Mouse (Mus musculus): Measurements from ENCODE around the gene Map7. TPM values are rescaled to one million over a fixed set of nuclear protein-coding genes. Genes with fewer than 3 reads are reported as not detected.

The Map7 gene
- polyA plus RNA-seq, 1 experiment = 3.6 TPM

DNA sequence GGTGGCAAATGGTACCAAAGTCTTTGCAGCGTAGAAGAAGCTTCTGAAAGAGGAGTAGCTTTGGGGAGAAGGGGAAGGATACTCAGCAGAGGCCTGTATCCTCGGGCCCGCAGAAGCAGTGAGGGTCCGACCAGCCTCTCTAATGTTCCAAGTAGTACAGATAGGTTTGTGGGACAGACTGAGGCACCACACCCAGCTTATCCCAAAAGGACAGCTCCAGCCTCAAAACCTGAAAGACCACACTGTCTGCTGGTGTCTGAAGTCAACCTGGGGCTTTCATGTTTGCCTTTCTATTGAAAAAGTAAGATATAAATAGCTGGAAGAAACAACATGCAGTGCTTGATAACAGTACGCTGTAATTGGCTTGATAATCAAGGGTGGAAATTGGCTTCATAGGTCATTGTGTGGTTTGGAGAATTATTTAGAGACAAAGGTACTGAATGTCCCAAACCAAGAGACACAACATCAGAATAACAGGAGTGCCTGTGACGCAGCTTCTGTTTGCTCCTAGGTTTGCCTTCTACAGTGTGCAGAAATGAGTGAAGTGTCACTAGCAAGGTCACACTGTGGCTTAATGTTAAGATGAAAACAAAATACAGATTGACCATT is 42.0 kb downstream of the Map7 start:
- Histone ChIP-seq H3K27ac (replicated peaks; ENCODE audit: low read depth, low read length) (no peak overlapping the region), H3K4me3 (ENCODE audit: insufficient read depth, low read depth, low read length) (no peak overlapping the region), H3K4me1 (ENCODE audit: control insufficient read depth, insufficient read depth, insufficient read length, low read length) (peaks cover 5% of the 10 kb centered on the region; the same call in 1 of the 2 replicates)

DNA sequence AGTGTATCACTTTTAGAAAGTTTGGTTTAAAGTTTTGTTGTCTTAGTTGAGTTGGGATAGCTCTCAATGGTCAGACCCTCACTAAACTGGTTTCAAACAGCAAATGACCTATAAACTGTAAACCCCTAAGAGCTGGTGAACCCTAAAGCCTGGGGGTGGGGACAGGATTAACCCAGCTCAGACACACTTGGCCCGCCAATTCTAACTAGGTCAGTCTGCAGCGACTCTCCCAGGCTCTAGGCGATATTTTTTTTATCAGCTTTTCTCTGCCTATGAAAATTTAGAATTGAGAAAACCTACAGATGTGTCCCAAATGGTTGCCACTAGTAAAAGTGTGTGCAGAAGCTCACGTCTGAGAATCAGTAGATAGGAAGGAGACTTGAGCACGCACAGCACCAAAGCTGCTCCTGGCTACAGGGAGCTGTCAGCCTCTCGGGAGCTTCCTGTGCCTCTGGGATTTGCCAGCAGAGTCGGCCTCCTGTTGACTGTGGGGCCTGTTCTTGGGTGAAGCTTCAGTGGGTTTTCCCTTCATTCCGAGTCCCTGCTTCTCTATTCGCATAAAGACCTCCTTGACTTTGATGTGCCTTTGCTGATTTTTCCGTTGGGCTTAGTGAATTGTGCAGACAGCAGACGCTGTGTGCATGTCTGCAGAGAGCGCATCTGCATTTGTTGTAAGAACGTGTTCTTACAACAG is 46.7 kb downstream of the Map7 start:
- H3K4me3 ChIP-seq (ENCODE audit: insufficient read depth, low read depth, low read length) = no peak overlapping the region
- H3K27ac ChIP-seq (replicated peaks; ENCODE audit: low read depth, low read length) = no peak overlapping the region
- no peaks in the 10 kb centered on the region for H3K4me1 ChIP-seq (ENCODE audit: control insufficient read depth, insufficient read depth, insufficient read length, low read length)

DNA sequence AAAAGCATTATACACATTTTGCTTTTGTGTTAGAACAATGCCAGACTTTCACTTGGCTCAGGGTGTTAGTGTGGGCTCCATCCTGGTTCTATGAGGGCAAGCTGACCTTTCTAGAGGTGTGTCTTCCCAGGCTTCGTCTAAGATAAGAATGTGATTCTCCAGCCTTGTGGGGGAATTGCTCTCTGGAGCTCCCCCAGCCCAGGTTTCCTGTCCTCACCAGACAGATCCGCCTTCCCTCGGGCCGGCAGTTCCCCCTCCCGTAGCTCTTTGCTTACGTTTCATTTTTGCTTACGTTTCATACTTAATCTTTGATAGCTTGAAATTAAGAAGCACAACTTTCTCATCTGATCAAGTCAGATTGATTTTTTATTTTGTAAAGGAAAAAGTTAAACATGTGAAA is 48.8 kb downstream of the Map7 start:
- H3K4me3 ChIP-seq (ENCODE audit: insufficient read depth, low read depth, low read length) = no peak overlapping the region
- no peak overlapping the region for H3K27ac ChIP-seq (replicated peaks; ENCODE audit: low read depth, low read length)
- no peaks in the 10 kb centered on the region for H3K4me1 ChIP-seq (ENCODE audit: control insufficient read depth, insufficient read depth, insufficient read length, low read length)

DNA sequence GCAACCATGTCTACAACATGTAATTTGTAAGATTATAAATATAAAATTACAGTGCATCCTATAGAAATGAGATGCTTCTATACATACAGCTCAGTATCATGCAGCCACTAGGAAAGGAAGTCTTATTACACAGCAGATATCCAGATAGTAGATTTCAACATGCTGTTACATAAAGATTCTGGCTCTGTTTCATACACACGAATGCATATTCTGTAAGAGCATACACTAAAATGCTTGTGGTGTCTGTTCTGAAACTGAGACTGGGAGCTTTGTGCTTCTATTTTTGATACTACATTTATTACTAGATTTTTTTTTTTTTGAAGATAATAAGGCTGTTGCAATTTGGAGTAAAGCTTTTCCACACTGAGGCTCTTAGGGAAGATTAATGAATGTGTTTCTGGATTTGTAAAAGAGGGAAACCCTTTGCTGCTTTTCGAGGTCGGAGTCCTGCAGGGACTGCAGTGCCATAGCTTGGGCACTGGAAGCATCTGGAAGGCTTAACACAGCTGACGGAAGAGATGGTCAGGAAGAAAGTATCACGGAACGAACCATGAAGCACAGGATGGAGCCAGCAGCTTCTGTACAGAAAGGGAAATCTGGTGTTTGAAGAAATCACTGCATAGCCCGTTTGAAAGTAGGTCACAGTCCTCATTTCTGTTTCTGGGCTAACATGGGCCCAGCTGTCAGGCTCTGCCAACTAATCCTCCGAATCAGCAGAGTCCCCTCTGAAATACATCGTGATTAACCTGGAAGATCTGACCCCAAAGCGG is 50.9 kb downstream of the Map7 start:
- Histone ChIP-seq H3K4me3 (ENCODE audit: insufficient read depth, low read depth, low read length) (no peak overlapping the region), H3K4me1 (ENCODE audit: control insufficient read depth, insufficient read depth, insufficient read length, low read length) (no peaks in the 10 kb centered on the region), H3K27ac (replicated peaks; ENCODE audit: low read depth, low read length) (no peak overlapping the region)

- no peak overlapping the region for H3K27ac ChIP-seq (replicated peaks; ENCODE audit: low read depth, low read length)
- no peaks in the 10 kb centered on the region for H3K4me1 ChIP-seq (ENCODE audit: control insufficient read depth, insufficient read depth, insufficient read length, low read length)
- H3K4me3 ChIP-seq (ENCODE audit: insufficient read depth, low read depth, low read length) = no peak overlapping the region
These were observed 53.0 kb downstream of the Map7 start for GRCm38 (mm10) chr10:20201236-20201635.

GRCm38 (mm10) chr10:20202171-20202570 is 53.9 kb downstream of the Map7 start:
- no peaks in the 10 kb centered on the region for H3K4me1 ChIP-seq (ENCODE audit: control insufficient read depth, insufficient read depth, insufficient read length, low read length)
- no peak overlapping the region for H3K27ac ChIP-seq (replicated peaks; ENCODE audit: low read depth, low read length)
- no peak overlapping the region for H3K4me3 ChIP-seq (ENCODE audit: insufficient read depth, low read depth, low read length)

DNA sequence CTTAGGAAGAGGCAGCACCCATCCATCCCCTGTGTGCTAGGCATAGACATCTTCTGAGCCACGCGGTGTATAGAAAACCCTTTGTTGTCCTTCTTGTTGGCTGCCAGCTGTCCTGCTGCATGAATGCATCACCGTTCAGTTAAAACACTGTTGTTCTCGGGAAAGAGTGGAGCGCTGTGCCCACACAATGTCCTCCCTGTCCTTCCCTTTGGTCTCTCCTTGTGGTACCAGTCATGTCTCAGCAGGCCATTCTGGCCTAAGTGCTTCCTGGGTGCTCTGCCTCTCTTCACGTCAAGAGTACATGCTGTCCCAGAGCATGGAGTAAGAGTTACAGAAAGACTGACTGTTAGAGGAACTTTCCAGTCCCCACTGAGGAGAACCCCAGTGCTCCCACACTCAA is 54.5 kb downstream of the Map7 start:
- Histone ChIP-seq H3K4me1 (ENCODE audit: control insufficient read depth, insufficient read depth, insufficient read length, low read length) (no peaks in the 10 kb centered on the region), H3K4me3 (ENCODE audit: insufficient read depth, low read depth, low read length) (no peak overlapping the region), H3K27ac (replicated peaks; ENCODE audit: low read depth, low read length) (no peak overlapping the region)

DNA sequence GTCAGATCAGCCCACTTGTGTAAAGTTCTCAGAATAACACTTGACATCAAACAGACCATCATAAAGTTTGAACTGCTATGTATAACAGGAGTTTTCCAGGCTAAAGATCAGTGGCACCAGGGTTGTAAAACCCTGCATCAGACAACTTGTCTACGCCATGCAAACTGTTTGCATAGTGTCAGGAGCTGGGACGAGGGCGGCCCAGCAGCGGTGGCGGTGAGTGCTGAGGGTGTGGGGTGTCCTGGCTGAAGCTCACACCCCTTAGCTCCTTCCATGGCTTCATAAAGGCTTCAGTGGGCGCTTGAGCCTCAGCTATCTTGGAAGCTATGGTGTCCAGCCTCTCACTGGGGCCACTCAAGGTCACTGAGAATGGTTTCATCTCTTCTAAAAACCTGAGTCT is 55.2 kb downstream of the Map7 start:
- no peak overlapping the region for H3K27ac ChIP-seq (replicated peaks; ENCODE audit: low read depth, low read length)
- no peaks in the 10 kb centered on the region for H3K4me1 ChIP-seq (ENCODE audit: control insufficient read depth, insufficient read depth, insufficient read length, low read length)
- H3K4me3 ChIP-seq (ENCODE audit: insufficient read depth, low read depth, low read length) = no peak overlapping the region

DNA sequence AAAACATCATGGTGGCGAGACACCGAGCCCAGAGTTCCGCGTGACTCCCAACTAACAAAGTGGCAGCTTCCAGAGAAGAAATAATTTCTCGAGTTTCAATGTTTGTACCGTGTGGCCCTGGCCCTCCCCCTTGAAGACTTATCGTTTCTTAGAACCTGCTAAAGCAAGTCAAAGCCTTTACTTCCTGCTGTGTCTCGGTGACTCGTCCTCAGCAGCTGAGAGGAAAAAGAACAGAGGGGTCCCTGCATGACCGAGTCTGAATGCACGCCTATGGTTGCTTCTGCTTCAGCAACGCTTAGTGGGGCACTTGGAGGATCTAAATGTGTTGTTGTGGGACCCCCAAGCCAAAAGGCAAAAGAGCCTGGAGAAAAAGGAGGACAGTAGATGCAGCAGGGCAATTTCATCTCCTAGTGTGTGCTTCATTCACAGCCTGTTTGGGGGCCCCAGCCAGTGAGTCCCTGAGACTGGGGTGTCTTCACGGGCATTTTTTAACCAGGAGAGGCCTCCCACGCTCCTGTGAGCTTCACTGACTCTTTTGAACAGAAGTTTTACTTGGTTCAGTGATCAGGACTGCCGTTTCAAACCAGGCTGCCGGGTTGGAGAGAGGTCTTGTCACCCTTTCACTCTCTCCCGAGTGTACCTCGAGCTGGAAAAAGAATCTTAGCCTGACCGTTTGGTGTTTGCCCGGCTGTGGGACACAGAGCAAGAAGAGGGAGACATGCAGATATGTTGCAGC is 56.6 kb downstream of the Map7 start:
- Histone ChIP-seq H3K4me3 (ENCODE audit: insufficient read depth, low read depth, low read length) (no peak overlapping the region), H3K27ac (replicated peaks; ENCODE audit: low read depth, low read length) (no peak overlapping the region), H3K4me1 (ENCODE audit: control insufficient read depth, insufficient read depth, insufficient read length, low read length) (no peaks in the 10 kb centered on the region)

DNA sequence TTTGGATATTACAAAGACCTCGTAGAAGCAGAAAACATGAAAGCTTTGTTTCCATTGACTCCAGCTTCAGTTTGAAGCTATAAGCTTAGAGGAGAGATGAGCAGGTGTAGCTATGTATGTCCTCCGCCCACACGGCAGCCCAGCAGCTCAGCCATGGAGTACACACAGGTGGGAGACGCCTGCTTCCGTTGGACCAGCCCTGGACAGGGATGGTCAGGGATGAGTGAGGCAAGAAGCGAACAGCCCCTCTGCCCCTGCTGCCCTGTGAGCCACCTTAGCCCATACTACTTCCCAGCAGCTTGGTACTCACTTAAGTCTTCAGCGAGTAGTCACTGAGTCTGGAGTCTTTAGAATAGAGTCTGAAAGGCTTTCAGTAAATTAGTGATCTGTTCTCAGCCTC is 58.7 kb downstream of the Map7 start:
- Histone ChIP-seq H3K4me3 (ENCODE audit: insufficient read depth, low read depth, low read length) (no peak overlapping the region), H3K27ac (replicated peaks; ENCODE audit: low read depth, low read length) (no peak overlapping the region), H3K4me1 (ENCODE audit: control insufficient read depth, insufficient read depth, insufficient read length, low read length) (no peaks in the 10 kb centered on the region)

DNA sequence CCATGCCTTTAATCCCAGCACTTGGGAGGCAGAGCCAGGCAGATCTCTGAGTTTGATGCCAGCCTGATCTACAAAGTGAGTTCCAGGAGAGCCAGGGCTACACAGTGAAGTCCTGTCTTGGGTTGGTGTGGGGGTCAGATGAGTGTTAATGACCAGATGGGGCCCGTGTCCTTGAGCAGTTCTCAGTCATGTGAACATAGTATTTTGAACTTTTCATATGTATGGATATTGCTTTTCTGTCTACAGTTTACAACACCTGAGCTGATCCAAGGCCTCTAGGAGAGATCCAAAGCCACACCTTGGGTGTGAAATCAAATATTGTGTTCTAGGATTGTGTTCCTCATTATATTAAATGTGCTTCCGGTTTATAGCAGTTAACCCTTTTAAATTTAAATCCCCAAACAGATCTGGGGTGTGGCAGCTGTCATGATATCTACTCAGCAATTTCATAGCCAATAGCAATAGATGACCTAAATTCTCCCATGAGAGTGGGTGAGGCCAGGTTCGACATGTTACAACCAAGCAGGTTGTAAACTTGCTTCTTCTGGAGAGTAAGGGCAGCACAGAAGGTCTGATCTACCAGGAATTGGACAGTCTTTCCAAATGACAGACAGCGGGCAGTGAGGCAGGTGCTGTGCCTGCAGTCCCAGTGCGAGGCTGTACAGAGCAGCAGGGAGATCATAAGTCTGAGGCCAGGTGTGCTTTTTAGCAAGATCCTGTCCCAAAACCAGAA is 61.5 kb downstream of the Map7 start:
- no peak overlapping the region for H3K4me3 ChIP-seq (ENCODE audit: insufficient read depth, low read depth, low read length)
- no peak overlapping the region for H3K27ac ChIP-seq (replicated peaks; ENCODE audit: low read depth, low read length)
- H3K4me1 ChIP-seq (ENCODE audit: control insufficient read depth, insufficient read depth, insufficient read length, low read length) = no peaks in the 10 kb centered on the region

- no peak overlapping the region for H3K4me3 ChIP-seq (ENCODE audit: insufficient read depth, low read depth, low read length)
- H3K27ac ChIP-seq (replicated peaks; ENCODE audit: low read depth, low read length) = no peak overlapping the region
- H3K4me1 ChIP-seq (ENCODE audit: control insufficient read depth, insufficient read depth, insufficient read length, low read length) = no peaks in the 10 kb centered on the region
These were observed 66.1 kb downstream of the Map7 start for GRCm38 (mm10) chr10:20214418-20214817.

DNA sequence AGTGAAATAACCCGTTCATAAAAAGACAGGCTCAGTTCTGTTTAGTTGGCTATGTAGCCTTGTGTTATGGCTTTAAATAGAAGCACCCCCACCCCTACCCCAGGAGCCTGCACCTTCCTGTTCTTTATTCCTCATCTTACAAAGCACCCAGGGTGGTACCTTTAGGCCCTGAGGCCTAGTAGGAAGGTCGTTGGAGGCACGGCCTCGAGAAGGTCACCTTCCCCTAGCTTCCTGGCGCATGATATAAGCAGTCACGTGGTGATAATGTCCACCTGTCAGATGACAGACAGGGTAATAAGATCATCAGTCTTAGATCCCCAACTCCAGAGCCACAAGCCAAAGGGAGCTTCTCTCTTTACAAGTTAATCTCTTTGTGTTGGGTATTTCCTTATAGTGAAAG is 68.7 kb downstream of the Map7 start:
- H3K4me1 ChIP-seq (ENCODE audit: control insufficient read depth, insufficient read depth, insufficient read length, low read length) = no peaks in the 10 kb centered on the region
- H3K4me3 ChIP-seq (ENCODE audit: insufficient read depth, low read depth, low read length) = no peak overlapping the region
- H3K27ac ChIP-seq (replicated peaks; ENCODE audit: low read depth, low read length) = no peak overlapping the region

DNA sequence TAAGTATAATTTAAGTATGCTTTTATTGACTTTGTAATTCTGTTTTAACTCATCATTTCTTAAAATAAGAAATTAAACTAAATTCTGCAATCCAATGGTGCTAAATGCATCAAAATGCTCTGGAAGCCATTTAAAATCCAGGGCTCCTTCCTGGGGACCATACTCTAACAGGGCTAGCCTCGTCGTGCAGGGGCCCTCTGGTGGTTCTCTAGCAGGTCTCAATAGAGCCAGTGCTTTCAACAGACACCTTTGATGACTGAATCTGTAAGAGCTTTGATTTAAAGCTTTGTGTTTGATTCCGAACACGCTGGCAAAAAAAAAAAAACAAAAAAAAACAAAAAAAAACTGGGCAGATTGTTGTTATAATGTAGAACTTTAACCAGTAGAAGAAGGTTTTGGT is 70.6 kb downstream of the Map7 start:
- Histone ChIP-seq H3K4me1 (ENCODE audit: control insufficient read depth, insufficient read depth, insufficient read length, low read length) (no peaks in the 10 kb centered on the region), H3K27ac (replicated peaks; ENCODE audit: low read depth, low read length) (no peak overlapping the region), H3K4me3 (ENCODE audit: insufficient read depth, low read depth, low read length) (no peak overlapping the region)

DNA sequence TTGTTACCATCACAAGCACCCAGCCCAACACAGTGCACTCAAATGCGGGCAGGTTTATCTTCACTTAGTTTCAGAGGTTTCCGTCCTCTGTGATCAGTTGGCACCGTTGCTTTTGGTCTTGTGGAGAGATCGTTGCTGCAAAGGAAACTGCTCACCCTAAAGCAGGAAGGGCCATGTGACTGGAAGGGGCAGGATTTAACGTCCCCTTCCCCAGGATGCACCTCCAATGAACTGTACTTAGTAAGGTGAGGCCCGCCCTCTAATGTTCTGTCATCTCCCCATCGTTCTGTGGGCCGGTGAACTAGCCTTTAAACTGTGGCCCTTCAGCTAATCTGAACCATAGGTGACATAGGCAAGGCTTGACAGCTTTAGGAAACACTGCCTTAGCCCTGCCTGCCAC is 71.3 kb downstream of the Map7 start:
- Histone ChIP-seq H3K27ac (replicated peaks; ENCODE audit: low read depth, low read length) (no peak overlapping the region), H3K4me3 (ENCODE audit: insufficient read depth, low read depth, low read length) (no peak overlapping the region), H3K4me1 (ENCODE audit: control insufficient read depth, insufficient read depth, insufficient read length, low read length) (no peaks in the 10 kb centered on the region)
